Comparison of ENCODE assay signal across 17 mouse cellular contexts in the genomic region with DNA sequence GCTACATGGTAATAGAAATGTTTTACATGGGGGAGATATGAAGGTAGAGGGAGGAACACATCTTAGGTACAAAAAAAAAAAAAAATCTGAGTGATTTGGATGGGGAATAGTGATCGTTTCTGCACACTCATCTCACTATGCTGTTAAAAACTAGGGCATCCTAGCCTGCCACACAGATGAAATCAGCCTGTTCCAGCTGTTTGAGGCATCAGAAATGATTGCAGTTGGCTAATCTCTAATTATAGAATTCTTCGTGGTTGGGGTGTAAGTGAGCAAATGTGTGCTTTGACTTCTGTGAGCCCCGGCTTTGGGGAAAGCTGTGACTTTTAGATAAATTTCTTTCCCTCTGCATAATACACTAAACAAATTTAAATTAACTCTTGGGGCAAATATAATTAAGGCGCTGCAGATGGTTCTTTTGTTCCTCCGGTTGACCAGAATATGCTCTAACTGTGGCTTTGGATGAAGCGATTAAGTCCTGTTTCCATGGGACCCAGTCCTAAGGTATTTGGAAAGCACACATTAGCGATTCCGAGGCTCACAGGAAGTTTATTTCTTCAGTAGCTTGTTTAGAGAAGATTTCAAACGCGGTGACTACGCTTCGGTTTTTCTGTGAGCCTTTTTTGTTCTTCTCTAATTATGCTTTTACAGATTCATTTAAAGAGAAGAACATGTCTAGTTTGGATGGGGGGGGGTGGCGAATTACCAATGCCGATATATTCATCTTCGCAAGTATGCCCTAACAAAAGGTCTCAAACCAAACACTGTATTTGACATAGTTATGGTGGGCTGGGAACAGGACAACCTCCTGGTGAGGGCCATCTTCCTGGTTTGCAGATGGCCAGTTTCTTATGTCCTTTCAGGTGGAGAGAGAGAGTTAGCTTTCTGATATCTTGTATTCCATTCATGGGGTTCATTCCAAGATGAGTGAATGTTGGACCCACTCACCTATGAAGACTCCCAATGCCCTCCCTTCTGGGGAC. TPM values are rescaled to one million over a fixed set of nuclear protein-coding genes. Genes with fewer than 3 reads are reported as not detected.
DNase-seq lines count a peak whose midpoint lies in the region; ATAC-seq and TF ChIP-seq lines count a peak whose summit lies in the region.
"Had no signal": no experiment of that assay in that cellular context is flagged by ENCODE, and none has a peak within 500 bp of the region (broad histone marks: within the 10 kb centered on the region; RNA-seq: fewer than 3 reads in every experiment).

No protein-coding gene starts in this region.

- intact Hi-C loops in gastrocnemius, adult 2 months (cut with DNase I): no loop called here

- peak; percentile 47 for DNase-seq in lung, embryonic 14.5 days
- DNase-seq in lung, adult 18-20 months: no peak
- peak; percentile 54 for DNase-seq in forebrain, postnatal 0 days
- peak; percentile 34 for DNase-seq in retina, embryonic 14.5 days (ENCODE audit: low spot score)
- DNase-seq in ovary, postnatal 36 days (ENCODE audit: low spot score): no peak
- DNase-seq in adrenal gland, adult 18-20 months (ENCODE audit: low spot score in 2 of 2): no peak
- no peak for DNase-seq in gastrocnemius, adult 2 months
- DNase-seq: adrenal gland, adult 8-10 months; cerebellum, adult 11 months; layer of hippocampus, adult 9-11 months had no signal

- TF ChIP-seq CTCF in lung, embryonic 14.5 days (IDR thresholded peaks at IDR 0.05; ENCODE audit: low read depth): no peak
- no peak for TF ChIP-seq CTCF in forebrain, postnatal 0 days (IDR thresholded peaks at IDR 0.05; ENCODE audit: low read depth)
- TF ChIP-seq CTCF in gastrocnemius, adult 2 months (IDR thresholded peaks at IDR 0.05): no peak

- no peak overlapping the region for H3K4me3 ChIP-seq in lung, embryonic 14.5 days (ENCODE audit: low read depth, low read length)
- no peak overlapping the region for H3K4me3 ChIP-seq in forebrain, postnatal 0 days (ENCODE audit: low read depth, low read length)
- no peak overlapping the region for H3K4me3 ChIP-seq in midbrain, embryonic 12.5 days
- H3K4me3 ChIP-seq in gastrocnemius, adult 2 months: no peak overlapping the region
- H3K4me3 ChIP-seq: embryonic facial prominence, embryonic 10.5 days; heart, embryonic 15.5 days; liver, embryonic 15.5 days had no signal

- H3K36me3 ChIP-seq in lung, embryonic 14.5 days (ENCODE audit: insufficient read depth): no peaks in the 10 kb centered on the region
- no peaks in the 10 kb centered on the region for H3K36me3 ChIP-seq in forebrain, postnatal 0 days (ENCODE audit: insufficient read depth)
- no peaks in the 10 kb centered on the region for H3K36me3 ChIP-seq in midbrain, embryonic 12.5 days
- H3K36me3 ChIP-seq: embryonic facial prominence, embryonic 10.5 days; heart, embryonic 15.5 days; liver, embryonic 15.5 days had no signal

- H3K27me3 ChIP-seq in lung, embryonic 14.5 days (ENCODE audit: insufficient read depth, low read length): no peaks in the 10 kb centered on the region
- no peaks in the 10 kb centered on the region for H3K27me3 ChIP-seq in forebrain, postnatal 0 days (ENCODE audit: insufficient read depth, low read length)
- no peaks in the 10 kb centered on the region for H3K27me3 ChIP-seq in midbrain, embryonic 12.5 days
- H3K27me3 ChIP-seq: heart, embryonic 15.5 days; liver, embryonic 15.5 days had no signal

- no peaks in the 10 kb centered on the region for H3K4me1 ChIP-seq in lung, embryonic 14.5 days (ENCODE audit: insufficient read depth)
- no peaks in the 10 kb centered on the region; the same call in 1 of the 2 replicates for H3K4me1 ChIP-seq in forebrain, postnatal 0 days (ENCODE audit: insufficient read depth)
- H3K4me1 ChIP-seq in midbrain, embryonic 12.5 days: peaks cover 13% of the 10 kb centered on the region
- H3K4me1 ChIP-seq: embryonic facial prominence, embryonic 10.5 days; heart, embryonic 15.5 days; liver, embryonic 15.5 days had no signal

- H3K4me2 ChIP-seq in lung, embryonic 14.5 days: no peak overlapping the region
- peak overlapping the region; percentile 2; the same call in 1 of the 2 replicates for H3K4me2 ChIP-seq in forebrain, postnatal 0 days (ENCODE audit: low read depth)
- peak overlapping the region; percentile 22; the same call in 1 of the 2 replicates for H3K4me2 ChIP-seq in midbrain, embryonic 12.5 days (replicated peaks)
- H3K4me2 ChIP-seq: heart, embryonic 15.5 days; liver, embryonic 15.5 days had no signal

- H3K27ac ChIP-seq in lung, embryonic 14.5 days (ENCODE audit: low read depth): no peak overlapping the region
- no peak overlapping the region for H3K27ac ChIP-seq in forebrain, postnatal 0 days (ENCODE audit: low read depth, low read length)
- peak overlapping the region; percentile 42 for H3K27ac ChIP-seq in midbrain, embryonic 12.5 days (replicated peaks)
- H3K27ac ChIP-seq in gastrocnemius, adult 2 months: no peak overlapping the region
- H3K27ac ChIP-seq: embryonic facial prominence, embryonic 10.5 days; heart, embryonic 15.5 days; kidney, postnatal 0 days; liver, embryonic 15.5 days had no signal

- ATAC-seq in lung, embryonic 14.5 days (ENCODE audit: insufficient read depth): no peak
- ATAC-seq in forebrain, postnatal 0 days: peak; percentile 65
- ATAC-seq in midbrain, embryonic 12.5 days (ENCODE audit: low FRiP score, low read depth): peak; percentile 12; the same call in 1 of the 2 replicates
- ATAC-seq: CD4-positive, CD25-positive, alpha-beta regulatory T cell, adult 4 months had no signal

- no peaks in the 10 kb centered on the region for H3K9me3 ChIP-seq in lung, embryonic 14.5 days (ENCODE audit: low read depth, low read length)
- no peaks in the 10 kb centered on the region for H3K9me3 ChIP-seq in forebrain, postnatal 0 days (ENCODE audit: low read length)
- no peaks in the 10 kb centered on the region for H3K9me3 ChIP-seq in midbrain, embryonic 12.5 days
- H3K9me3 ChIP-seq: embryonic facial prominence, embryonic 10.5 days; heart, embryonic 15.5 days; liver, embryonic 15.5 days had no signal

- WGBS in lung, embryonic 14.5 days: 50% methylated on average over 15 of the region's 15 CpGs
- 9% methylated on average over 15 of the region's 15 CpGs for WGBS in forebrain, postnatal 0 days
- 34% methylated on average over 15 of the region's 15 CpGs for WGBS in midbrain, embryonic 12.5 days

- no peak overlapping the region for H3K9ac ChIP-seq in lung, embryonic 14.5 days
- no peak overlapping the region for H3K9ac ChIP-seq in forebrain, postnatal 0 days
- no peak overlapping the region for H3K9ac ChIP-seq in midbrain, embryonic 12.5 days (replicated peaks)
- H3K9ac ChIP-seq: heart, embryonic 15.5 days; liver, embryonic 15.5 days had no signal

RNA-seq across cellular contexts. Expression of a gene that starts 20.7 kb away (rescaled TPM):
- polyA plus RNA-seq in lung, embryonic 14.5 days (2014; fragmentation: Nextera tagmentation; extraction: Ambion mirVana): 9.1 and 9.7 TPM in 2 replicates
- 7.4 and 9.6 TPM in 2 replicates for total RNA-seq in forebrain, postnatal 0 days (2014; rRNA removed)
- polyA plus RNA-seq in forebrain, postnatal 0 days (2015; fragmentation: Nextera tagmentation; extraction: Ambion mirVana): 16.8 and 23.8 TPM in 2 replicates
- 23.9 and 24.4 TPM in 2 replicates for polyA plus RNA-seq in midbrain, embryonic 12.5 days (2016; fragmentation: Nextera tagmentation; extraction: Ambion mirVana)
- total RNA-seq in adrenal gland, adult 18-20 months (2021): 10 to 100 TPM; 14.4 to 23.0 TPM
- total RNA-seq in gastrocnemius, adult 2 months (2021): 1 to 10 TPM; 5.2 to 7.0 TPM
- total RNA-seq: megakaryocyte progenitor cell, adult 5-6 weeks had no signal
- polyA plus RNA-seq: CD4-positive, CD25-positive, alpha-beta regulatory T cell, adult 4 months had no signal

Comparison
In these comparisons a context has a peak if more than half of its experiments do, and no peak if none do; other contexts are left out.
1. DNase-seq: peak in lung, embryonic 14.5 days (single experiment), forebrain, postnatal 0 days (single experiment) and retina, embryonic 14.5 days (single experiment); none in lung, adult 18-20 months (0 of 2), ovary, postnatal 36 days (single experiment), adrenal gland, adult 18-20 months (0 of 2) and gastrocnemius, adult 2 months (single experiment).